Mouse (Mus musculus) layer of hippocampus, postnatal 36 days (tissue): ENCODE data around the gene Pdcd6. TPM values are rescaled to one million over a fixed set of nuclear protein-coding genes. Genes with fewer than 3 reads are reported as not detected.
A peak's percentile ranks its signal among the peaks of the same experiment; 100 is the strongest.

Experiments
- DNase-seq, 2 experiments: peaks; one replicate each; pipeline ENCODE4 v3.0.0; 2022
- total RNA-seq, 2 experiments: library from RNA; stranded (reverse); gene quantifications; 2 replicates each; pipeline ENCODE4 v1.2.3; 2021

The Pdcd6 gene
- total RNA-seq, 2 experiments from 2014 or later: 71.4 to 80.0 TPM

- DNase-seq: no peak
Measured at GRCm38 (mm10) chr13:74275726-74276125, 41.7 kb downstream of the Pdcd6 start.

- peak; percentile 27 to 35 for DNase-seq
Measured at GRCm38 (mm10) chr13:74260231-74260992, 57.0 kb downstream of the Pdcd6 start.

GRCm38 (mm10) chr13:74259460-74260230, 57.7 kb downstream of the Pdcd6 start:
- peak; percentile 20 to 24 for DNase-seq

Other genes with a start within 250 kb of the Pdcd6 start
- gene Slc9a3, start 196.1 kb downstream of the Pdcd6 start, total RNA-seq: 1 to 10 TPM; 1.1 to 1.3 TPM
- gene Exoc3, start 108.8 kb downstream of the Pdcd6 start, total RNA-seq: 10 to 100 TPM; 70.1 to 72.4 TPM
- 1 to 10 TPM in 1 of 2 experiments, under 1 TPM in 1; 0.80 to 1.2 TPM for gene Ahrr, start 25.2 kb downstream of the Pdcd6 start, total RNA-seq
- gene Sdha, start 32.7 kb upstream of the Pdcd6 start, total RNA-seq: 100 to 1,000 TPM; 300 to 323 TPM
- gene Ccdc127, start 32.7 kb upstream of the Pdcd6 start, total RNA-seq: 10 to 100 TPM; 89.6 to 91.1 TPM
- not detected for gene Lrrc14b, start 46.4 kb upstream of the Pdcd6 start, total RNA-seq
- 1 to 10 TPM; 5.1 to 6.7 TPM for gene Zfp72, start 73.3 kb upstream of the Pdcd6 start, total RNA-seq
- gene Ftl1-ps1, start 82.1 kb upstream of the Pdcd6 start, total RNA-seq: 100 to 1,000 TPM; 149 to 151 TPM
- 1 to 10 TPM; 6.8 to 7.3 TPM for gene Zfp825, start 176.4 kb upstream of the Pdcd6 start, total RNA-seq